Mouse (Mus musculus) fibroblast of lung, adult 2 months (primary cell): ENCODE measurements around the gene Dtx3.
"Not testable (repeated sequence)": the region's sequence is repeated elsewhere in the genome, so short reads cannot be mapped to it uniquely, and the experiment has no call there.

Experiments
- DNase-seq: peaks from one replicate; pipeline ENCODE4 v3.0.0-alpha.2; 2011; ENCODE audit warnings: low read depth

The Dtx3 gene

GRCm38 (mm10) chr10:127204589-127204988 lies 9.1 kb upstream of the Dtx3 start:
- DNase-seq = no peak

- DNase-seq = no peak
Measured at GRCm38 (mm10) chr10:127203106-127203505, 7.6 kb upstream of the Dtx3 start.

DNA sequence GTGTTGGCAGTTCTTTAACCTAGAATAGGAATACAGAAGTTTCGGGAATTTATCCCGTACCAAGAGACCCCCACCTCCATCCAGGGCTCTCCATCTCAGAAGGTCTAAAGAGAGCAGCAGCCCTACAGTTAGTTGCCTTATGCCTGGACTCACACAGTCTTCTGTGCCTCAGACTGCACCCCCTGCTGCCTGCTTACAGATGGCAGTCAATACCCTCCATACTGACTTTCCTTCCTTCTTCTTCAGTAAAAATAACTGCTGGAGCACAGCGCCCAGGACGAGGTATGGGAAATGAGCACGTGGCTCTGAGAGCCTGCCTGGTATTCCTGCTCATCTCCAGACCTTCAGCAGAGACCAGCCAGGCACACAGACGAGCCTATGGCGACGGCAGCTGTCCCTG lies 4.8 kb upstream of the Dtx3 start:
- no peak for DNase-seq

GRCm38 (mm10) chr10:127199474-127199873 lies 3.9 kb upstream of the Dtx3 start:
- no peak for DNase-seq

- DNase-seq = no peak
Measured at GRCm38 (mm10) chr10:127199068-127199467, 3.5 kb upstream of the Dtx3 start.

- DNase-seq = no peak
Measured at GRCm38 (mm10) chr10:127198492-127198891, 3.0 kb upstream of the Dtx3 start.

GRCm38 (mm10) chr10:127197505-127198110 lies 2.1 kb upstream of the Dtx3 start:
- DNase-seq = no peak

DNA sequence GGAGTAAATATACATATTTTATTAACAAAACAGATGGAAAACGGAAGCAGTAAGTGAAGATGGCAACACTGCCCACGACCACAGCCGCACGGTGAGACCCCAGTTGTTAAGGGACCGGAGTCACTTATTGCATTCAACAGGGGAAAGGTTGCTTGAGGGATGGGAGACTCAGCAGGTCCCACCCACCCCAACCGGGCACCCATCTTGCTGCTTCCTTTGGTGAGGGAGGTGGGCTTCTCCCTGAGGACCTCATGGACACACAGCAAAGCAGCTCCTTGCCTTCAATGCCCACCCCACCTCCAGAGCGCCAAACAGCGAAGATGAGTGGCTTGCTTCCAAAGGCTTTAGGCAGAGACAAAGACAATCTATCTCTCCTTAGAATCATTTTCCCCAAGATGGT lies 1.6 kb upstream of the Dtx3 start:
- DNase-seq = no peak

- peak; percentile 95 for DNase-seq
Measured at GRCm38 (mm10) chr10:127196392-127196791, 864 bp upstream of the Dtx3 start.

DNA sequence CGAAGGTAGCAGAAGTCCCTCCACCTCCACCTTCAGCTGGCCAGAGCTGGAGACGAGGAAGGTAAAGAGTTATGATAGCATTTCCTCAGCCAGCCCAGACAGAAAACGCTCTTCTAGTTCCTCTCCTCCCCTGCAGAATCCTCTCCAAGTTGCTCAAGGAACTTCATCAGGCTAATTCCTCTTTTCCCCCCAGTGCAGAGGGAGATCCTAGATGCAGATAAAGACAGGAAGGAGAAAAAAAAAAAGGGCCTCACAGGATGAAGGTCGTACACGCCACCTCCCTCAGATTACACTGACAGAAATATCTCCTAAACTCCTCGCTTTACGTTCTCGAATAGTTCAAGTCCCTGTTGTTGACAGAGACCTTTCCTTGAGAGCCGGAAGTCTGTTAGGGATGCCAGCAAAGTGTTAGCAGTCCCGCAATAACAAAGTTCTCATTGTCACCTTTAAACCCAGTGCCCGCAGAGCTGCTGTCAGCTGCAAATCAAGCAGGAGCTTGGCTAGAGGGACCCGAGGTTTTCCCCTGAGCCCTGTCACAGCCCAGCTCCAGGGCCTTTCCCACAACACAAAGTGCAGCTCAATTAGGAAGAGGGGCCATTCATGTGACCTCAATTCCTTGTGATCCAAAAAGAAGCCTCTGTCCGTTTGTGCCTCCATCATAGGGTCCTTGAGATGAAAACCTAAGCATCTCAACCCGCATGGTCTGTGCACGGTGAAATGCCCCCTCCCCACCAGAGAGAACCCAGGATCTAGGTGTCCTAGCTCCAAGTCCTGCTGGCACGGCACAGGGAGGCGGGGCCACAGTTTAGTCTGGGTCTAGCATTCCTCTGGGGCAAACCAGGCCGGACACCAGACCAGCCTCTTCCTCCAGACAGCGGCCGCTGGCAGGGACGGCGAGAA lies 850 bp downstream of the Dtx3 start:
- DNase-seq = peak; percentile 56

DNA sequence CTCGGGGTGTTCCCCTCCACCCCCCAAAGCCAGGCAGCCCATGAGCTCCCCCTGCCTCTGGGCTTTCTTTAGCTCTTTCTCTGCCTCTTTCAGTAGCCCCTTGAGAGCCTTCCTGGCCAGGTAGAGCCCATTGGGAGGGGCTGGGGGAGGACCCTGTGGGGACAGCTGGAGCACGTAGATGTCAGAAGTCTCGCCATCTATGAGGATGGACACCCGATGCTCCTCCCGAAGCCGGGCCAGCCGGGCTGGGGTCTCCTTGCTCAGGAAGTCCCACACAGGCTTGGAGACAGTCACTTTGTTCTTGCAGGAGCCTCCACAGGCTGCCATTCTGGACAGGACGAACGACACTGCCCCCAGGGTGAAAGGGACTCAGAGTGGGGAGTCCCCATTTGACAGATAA lies 2.5 kb downstream of the Dtx3 start:
- DNase-seq = no peak

DNA sequence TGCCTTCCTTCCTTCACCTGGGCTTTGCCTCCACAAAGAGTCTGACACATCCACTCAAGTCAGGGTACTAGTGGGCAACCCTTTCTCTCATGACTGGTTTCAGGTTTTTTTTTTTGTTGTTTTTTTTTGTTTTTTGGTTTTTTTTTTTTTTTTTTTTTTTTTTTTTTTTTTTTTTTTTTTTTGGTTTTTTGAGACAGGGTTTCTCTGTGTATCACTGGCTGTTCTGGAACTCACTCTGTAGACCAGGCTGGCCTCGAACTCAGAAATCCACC lies 3.5 kb downstream of the Dtx3 start:
- DNase-seq = not testable (repeated sequence)

GRCm38 (mm10) chr10:127191191-127192056 lies 4.1 kb downstream of the Dtx3 start:
- DNase-seq = no peak

DNA sequence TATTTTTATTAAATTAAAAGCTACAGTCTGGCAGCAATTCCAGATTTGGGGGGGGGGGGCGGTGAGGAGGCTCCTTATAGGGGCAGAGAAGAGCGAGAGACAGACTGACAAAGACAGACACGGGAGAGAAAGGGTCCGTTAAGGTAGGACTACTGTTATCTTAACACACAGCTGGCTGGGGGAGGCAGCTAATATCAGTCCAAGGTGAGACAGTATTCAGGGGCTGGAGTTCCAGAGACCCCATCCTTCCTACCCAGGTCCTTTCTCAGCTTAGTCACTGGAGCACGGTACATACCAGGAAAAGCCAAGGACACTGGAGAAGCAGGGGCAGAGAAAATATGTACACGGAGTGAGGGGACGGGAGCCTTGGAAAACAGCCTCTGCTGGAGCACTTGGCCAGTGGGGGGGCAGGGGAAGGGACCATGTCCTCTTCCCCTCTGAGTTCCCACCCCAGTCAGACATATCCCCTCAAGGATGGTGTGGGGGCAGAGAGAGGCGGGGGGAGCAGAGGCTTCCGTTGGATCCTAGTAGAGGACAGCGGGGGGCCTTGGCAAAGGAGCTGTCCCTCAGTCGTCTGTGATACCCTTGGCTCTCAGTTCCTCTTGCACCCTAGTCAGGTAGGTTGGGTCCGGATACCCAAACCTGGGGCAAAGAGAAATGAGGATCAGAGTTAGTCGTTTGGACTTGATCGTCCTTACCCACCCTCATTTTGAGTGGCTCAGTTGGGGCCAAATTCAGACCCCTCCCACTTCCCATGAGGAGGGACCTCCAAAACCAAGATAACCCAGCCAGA lies 4.9 kb downstream of the Dtx3 start:
- DNase-seq = no peak

GRCm38 (mm10) chr10:127189651-127190381 lies 5.7 kb downstream of the Dtx3 start, which contains the start of gene Arhgef25:
Arhgef25 (minus strand) TSS chr10:127190083.
- peak; percentile 56 for DNase-seq

DNA sequence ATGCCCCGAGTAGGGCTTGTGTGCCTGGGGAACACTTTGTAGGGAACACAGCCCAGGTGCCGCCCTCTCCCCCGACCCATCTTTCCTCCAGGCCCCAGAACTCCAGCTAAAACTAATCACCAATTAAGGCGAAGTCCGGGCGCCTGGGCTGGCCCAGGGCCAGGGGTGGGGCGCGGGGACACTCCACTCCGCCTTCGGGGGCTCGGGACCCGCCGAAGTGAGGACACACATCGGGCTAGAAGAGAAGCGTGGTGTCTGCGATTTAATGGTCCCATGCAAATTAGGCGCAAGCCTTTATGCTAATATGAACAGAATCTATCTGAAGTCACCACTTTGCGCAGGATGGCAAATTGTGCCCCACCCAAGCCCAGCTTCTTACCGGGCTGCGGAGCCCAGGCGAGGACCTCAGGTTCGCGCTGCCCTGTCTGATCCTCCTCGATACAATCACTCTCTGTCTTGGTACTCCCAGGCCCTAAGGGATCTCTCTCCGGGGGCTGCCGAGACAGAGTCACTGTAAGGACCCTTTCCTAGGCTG lies 6.3 kb downstream of the Dtx3 start:
- no peak for DNase-seq

- peak; percentile 51 for DNase-seq
Measured at GRCm38 (mm10) chr10:127188465-127189115, 6.9 kb downstream of the Dtx3 start.

GRCm38 (mm10) chr10:127188079-127188453 lies 7.5 kb downstream of the Dtx3 start:
- no peak for DNase-seq

DNA sequence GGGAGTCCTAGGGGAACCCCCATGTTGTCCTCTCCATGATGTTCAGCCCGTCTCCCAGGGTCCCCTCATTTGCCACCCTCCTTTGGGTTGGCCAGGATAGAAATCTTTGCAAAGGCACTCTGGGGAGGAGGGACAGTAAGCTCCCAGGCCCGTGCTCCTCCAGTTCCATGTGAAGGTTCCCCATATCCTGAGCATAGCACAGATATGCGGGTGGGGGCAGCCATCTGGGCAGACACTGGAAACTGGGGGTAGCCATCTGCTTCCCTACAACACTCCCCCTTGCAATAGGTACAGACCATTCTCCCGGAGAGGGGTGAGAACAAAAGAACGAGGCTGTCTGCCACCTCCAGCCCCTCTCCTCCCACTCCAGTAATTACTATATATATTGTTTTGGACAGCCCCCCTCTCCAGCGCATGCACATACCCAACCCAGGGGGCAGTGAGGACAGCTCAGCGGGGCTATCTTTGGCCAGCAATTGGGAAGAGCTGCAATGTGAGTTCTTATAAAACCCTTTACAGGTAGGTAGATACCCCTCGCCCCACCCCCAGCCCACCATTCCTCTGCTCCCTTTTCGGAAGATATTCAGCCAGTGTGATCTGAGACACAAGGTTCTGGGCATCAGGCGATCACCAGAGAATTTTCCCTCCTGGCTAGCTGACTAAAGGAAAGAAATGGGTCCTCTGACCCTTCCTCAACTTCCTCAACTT lies 8.0 kb downstream of the Dtx3 start:
- no peak for DNase-seq

- DNase-seq = no peak
Measured at GRCm38 (mm10) chr10:127186451-127186850, 9.1 kb downstream of the Dtx3 start.
